Mouse (Mus musculus) kidney, postnatal 4 days (tissue): ENCODE data around the gene Il16.

Source experiments
- DNase-seq, 2 experiments: peaks; one replicate each; pipeline ENCODE4 v3.0.0; 2021; ENCODE audit warnings: mixed read lengths in 2 of 2

The Il16 gene

GRCm38 (mm10) chr7:83677296-83677695 is 68.2 kb downstream of the Il16 start:
- no peak for DNase-seq

- peak; percentile 58 for DNase-seq
Observed at GRCm38 (mm10) chr7:83675545-83676254, 69.8 kb downstream of the Il16 start.

- no peak for DNase-seq
Observed at GRCm38 (mm10) chr7:83671573-83671972, 74.0 kb downstream of the Il16 start.

GRCm38 (mm10) chr7:83668724-83669123 is 76.8 kb downstream of the Il16 start:
- peak; percentile 78 to 84 for DNase-seq

- no peak for DNase-seq
Observed at GRCm38 (mm10) chr7:83667936-83668645, 77.4 kb downstream of the Il16 start.

GRCm38 (mm10) chr7:83666087-83666595 is 79.4 kb downstream of the Il16 start:
- DNase-seq, result no peak

- peak in 1 of 2 experiments; percentile 29 for DNase-seq
Observed at GRCm38 (mm10) chr7:83662711-83663375, 82.7 kb downstream of the Il16 start.

- DNase-seq, result no peak
Observed at GRCm38 (mm10) chr7:83661763-83662162, 83.8 kb downstream of the Il16 start.

- no peak for DNase-seq
Observed at GRCm38 (mm10) chr7:83661031-83661430, 84.5 kb downstream of the Il16 start.

GRCm38 (mm10) chr7:83660273-83660691 is 85.2 kb downstream of the Il16 start:
- no peak for DNase-seq

GRCm38 (mm10) chr7:83659159-83660065 is 86.1 kb downstream of the Il16 start:
- peak in 1 of 2 experiments; percentile 57 for DNase-seq

GRCm38 (mm10) chr7:83658716-83659115 is 86.8 kb downstream of the Il16 start:
- DNase-seq, result no peak

- DNase-seq, result peak in 1 of 2 experiments; percentile 52
Observed at GRCm38 (mm10) chr7:83654938-83655630, 90.4 kb downstream of the Il16 start.

GRCm38 (mm10) chr7:83654196-83654595 is 91.3 kb downstream of the Il16 start:
- no peak for DNase-seq

GRCm38 (mm10) chr7:83653605-83654051 is 91.9 kb downstream of the Il16 start:
- DNase-seq, result no peak

GRCm38 (mm10) chr7:83652498-83652897 is 93.0 kb downstream of the Il16 start:
- no peak for DNase-seq

GRCm38 (mm10) chr7:83650638-83651037 is 94.9 kb downstream of the Il16 start:
- no peak for DNase-seq

- DNase-seq, result no peak
Observed at GRCm38 (mm10) chr7:83648807-83649206, 96.7 kb downstream of the Il16 start.

GRCm38 (mm10) chr7:83645476-83645875 is 100.0 kb downstream of the Il16 start:
- no peak for DNase-seq

- no peak for DNase-seq
Observed at GRCm38 (mm10) chr7:83644761-83645160, 100.8 kb downstream of the Il16 start.

GRCm38 (mm10) chr7:83643581-83643980 is 101.9 kb downstream of the Il16 start:
- DNase-seq, result no peak

GRCm38 (mm10) chr7:83641163-83641562 is 104.4 kb downstream of the Il16 start:
- no peak for DNase-seq
